Mouse (Mus musculus): ENCODE data around the gene Rhpn2.

The Rhpn2 gene

DNA sequence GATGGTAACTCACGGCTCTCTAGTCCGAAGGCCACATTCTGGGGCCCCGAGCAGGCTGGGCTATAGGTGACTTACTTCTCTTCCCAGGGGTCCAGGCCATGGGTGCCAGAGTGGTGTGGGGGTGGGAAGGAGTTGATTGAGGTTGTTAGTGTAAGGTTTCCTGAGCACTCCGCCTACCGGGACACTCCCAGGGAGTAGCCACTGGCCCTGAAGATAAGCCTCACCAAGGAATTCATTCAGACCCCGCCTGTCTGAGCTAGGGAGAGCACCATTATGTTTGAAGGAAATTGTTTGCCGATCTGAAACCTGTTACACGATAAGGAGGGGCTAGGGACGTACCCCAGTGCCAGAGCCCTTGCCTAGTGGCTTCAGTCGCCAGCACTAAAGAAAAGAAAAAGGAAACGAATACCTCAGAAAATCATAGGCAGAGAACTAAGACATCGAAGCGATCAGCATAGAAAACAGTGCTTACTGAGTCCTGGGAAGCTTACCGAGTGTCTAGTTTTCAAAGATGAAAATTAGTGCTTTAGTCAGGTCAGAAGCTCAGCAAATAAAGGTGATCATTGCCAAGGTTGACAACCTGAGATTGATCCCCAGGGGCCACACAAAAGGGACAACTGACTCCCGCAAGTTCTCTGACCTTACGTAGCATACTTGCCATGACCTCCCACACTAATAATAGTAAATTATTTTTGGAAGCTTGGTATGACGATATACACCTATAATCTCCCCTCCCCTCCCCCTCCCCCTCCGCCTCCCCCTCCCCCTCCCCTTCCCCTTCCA, 14.1 kb downstream of the Rhpn2 start:
- no peak for DNase-seq (ENCODE audit: low spot score)

DNA sequence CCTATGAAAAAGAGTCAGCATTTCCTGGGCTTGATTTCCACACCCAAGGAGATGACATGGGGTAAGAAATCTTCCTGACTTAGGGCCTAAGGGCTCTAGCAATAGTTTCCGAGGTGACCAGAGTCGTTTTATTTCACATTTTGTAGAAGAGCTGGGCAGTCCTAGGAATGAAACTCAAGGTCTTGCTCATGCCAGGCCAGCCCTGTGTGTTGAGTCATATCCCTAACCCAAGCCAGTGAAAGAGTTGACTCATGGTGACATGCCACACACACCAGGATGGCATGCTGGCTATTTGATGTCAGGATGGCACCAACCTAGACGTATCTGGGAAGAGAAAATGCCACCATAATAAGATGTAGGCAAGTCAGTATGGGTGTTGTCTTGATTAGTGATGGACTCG, 15.1 kb downstream of the Rhpn2 start:
- no peak for DNase-seq (ENCODE audit: low spot score)

DNA sequence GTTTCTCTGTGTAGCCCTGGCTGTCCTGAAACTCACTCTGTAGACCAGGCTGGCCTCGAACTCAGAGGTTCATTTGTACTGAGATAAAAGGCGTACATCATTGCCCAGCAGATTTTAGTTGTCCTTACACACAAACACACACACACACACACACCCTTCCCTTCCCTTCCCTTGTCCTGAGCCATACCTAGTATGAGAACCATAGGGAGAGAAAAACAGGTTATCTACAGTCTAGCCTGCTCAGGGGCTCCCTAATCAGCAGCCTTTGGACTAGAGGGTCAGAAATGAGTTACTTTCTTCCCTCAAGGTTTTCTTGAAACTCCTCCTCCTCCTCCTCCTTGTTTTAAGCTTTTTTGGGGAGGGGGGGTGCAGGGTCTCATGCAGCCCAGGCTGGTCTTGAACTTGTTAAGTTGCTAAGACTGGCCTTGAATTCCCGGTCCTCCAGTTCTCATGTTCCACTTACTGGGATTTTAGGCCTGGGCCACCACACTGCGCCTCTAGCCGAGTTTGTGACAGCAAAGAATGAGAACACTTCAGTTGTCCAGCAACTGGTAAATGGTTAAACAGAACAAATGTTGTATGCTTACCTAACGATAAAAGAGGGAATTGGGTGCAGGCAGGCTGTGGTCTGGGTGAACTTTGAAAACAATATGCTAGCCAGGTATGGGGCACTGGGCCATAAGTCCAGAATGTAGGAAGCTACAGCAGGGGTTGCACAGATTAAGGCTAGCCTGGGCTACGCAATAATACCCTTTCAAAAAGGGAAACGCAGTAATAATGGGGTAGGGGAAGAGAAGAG, 16.1 kb downstream of the Rhpn2 start:
- no peak for DNase-seq (ENCODE audit: low spot score)

DNA sequence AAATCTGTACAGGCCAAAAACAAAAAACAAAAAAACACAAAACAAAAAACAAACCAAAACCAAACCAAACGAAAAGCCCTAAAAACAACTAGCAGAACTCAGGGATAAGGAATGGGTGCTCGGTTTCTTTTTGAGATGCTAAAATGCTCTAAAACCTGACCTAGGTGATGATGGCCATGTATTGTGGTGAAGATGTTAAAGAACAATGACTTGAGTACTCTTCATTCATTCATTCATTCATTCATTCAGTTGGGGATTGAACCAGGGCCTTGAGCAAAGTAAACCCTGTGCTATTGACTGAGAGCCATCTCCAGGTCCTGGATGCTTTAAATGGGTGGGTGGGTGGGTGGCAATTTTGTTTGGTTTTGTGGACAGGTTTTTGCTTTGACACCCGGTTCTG, 17.2 kb downstream of the Rhpn2 start:
- DNase-seq (ENCODE audit: low spot score) = no peak

DNA sequence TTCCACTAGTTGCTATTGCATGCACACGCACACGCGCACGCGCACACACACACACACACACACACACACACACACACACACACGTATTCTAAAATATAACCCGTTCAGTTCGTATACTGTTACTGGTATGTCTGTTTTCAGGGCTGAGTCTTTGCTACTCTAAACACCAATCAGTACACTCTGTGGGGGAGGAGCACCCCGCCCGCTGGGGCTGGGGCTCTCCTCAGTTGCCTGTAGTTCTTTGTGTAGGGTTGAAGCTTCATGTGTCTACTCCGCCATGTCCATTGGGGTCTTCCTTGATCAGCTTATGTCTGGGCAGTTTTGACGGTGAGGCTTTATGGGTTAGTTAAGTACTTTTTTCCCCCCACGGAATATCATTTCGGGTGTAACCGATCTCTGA, 19.3 kb downstream of the Rhpn2 start:
- DNase-seq (ENCODE audit: low spot score) = no peak

DNA sequence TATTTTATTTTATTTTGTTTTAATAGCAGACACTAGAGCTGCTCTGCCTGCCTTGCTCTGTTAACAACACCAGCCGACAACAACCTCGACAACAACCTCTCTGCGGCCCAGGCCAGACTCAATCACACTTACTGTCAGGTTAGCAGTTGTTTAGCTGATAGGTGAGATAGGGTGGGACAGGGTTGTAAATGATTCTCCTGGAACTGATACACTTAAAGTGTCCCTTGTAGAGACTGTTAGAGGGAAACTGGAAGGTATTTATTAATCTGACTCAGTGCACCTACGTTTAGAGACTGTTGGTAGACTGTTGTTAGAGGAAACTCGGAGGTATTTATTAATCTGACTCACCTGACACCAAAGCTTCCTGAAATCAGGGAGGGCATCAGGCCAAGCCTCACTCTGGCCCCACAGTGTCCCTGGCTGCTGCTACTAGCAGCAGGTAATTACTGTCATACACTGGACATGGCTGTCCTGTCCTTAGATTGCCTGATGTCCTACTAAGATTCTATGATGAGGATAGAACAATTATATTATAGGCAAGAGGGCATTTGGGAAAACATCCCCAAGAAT, 21.4 kb downstream of the Rhpn2 start:
- no peak for DNase-seq (ENCODE audit: low spot score)

DNA sequence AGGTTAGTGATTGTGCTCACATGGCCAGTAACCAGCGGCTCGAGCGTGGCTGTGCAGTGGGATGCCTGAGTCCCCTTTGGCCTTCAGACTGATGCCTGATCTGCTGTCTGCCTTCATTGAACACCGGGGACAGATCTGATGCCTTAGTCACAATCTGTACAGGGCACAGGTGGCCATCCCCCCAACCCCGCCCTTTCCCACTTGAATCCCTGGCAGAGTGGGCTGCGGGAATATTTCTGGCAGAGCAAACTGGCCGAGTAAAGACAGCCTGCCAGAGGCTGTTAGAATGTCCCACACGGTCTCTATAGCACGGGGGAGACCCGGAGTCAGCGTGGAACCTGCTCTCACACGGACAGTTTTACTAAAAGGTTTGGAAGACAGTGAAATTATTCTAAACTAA, 23.7 kb downstream of the Rhpn2 start:
- DNase-seq (ENCODE audit: low spot score) = no peak

DNA sequence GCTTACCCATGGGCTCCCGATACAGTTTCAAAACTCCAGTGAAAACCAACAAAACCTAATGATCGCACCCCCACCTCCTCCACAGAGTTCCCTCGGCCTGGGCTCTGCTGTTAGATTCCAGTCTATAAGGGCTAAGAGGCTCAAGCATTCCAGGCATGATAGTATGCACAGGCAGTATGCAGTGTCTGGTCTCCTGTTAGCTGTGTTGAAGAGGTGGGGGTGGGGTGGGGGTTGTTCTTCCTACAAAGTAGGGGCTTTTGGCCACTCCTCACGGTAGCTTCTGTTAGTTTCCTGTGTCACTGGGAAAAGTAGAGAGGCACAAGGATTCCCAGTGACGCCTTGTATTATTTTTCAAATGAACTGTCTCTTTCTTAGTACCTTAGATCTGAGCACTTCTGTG, 28.3 kb downstream of the Rhpn2 start:
- DNase-seq (ENCODE audit: low spot score) = no peak

DNA sequence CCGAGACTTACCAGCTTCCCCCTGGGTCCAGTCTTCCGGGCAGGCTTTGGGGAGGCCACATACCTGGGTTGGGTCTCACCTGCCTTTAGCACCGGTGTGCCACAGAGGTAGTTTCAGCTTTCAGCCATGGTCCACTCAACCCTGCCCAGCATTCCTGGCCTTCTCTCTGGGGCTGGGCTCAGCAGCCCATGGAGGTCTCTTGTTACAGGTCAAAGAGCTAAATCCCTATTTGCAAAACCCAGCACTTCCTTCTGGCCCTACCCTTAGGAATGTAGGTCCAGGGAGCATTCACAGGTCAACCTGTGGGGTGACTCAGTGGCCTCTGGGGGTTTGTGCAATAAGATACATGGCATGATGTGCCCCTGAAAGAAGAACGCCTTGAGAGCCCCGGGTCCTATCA, 28.9 kb downstream of the Rhpn2 start:
- DNase-seq (ENCODE audit: low spot score) = no peak

DNA sequence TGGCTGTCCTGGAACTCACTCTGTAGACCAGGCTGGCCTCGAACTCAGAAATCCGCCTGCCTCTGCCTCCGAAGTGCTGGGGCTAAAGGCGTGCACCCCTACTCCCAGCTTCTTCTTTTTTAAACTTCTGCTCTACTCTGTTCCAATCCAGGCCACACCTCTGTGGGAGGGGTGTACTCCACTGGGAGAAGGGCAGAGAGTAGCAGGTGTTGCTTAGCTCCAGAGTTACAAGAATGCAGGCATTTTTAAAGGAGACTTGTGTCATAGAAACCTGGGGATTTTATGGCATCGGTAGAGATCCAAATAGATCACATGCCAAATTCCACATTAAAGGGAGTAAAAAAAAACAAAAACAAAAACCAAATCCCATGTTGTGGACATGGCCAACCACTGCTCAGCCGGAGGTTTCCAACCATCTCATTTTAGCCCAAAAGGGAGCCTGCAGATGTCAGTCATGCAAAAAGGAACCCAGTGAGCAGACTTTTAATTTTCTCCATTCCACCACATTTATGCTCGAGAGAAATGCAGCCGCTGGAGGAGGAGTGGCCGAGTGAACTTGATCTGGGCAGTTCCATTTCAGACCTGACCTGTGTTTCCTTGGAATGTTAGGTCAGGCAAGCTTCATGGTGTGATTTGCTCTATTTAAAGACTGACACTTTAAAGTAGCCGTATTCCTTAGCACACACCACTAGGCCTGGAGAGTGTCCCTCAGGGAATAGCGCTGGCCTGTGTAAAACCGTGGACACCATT, 31.4 kb downstream of the Rhpn2 start:
- no peak for DNase-seq (ENCODE audit: low spot score)

DNA sequence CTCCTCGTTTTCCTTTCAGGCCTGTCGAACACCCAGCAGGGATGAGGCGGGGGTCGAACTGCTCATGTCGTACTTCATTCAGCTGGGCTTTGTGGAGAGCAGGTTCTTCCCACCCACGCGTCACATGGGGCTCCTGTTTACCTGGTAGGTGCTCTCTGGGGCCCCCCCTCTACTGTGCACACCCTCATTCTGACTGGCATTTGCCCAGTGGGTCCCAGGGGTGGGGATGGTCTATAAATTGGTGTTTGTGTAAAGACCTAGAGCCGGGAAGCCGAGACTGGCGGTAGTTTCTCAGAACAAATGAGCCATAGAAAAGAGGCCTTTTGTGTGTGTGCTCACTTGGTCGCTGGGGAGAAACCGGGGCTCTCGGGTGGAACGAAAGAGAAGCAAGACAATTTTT, 37.1 kb downstream of the Rhpn2 start:
- no peak for DNase-seq (ENCODE audit: low spot score)

DNA sequence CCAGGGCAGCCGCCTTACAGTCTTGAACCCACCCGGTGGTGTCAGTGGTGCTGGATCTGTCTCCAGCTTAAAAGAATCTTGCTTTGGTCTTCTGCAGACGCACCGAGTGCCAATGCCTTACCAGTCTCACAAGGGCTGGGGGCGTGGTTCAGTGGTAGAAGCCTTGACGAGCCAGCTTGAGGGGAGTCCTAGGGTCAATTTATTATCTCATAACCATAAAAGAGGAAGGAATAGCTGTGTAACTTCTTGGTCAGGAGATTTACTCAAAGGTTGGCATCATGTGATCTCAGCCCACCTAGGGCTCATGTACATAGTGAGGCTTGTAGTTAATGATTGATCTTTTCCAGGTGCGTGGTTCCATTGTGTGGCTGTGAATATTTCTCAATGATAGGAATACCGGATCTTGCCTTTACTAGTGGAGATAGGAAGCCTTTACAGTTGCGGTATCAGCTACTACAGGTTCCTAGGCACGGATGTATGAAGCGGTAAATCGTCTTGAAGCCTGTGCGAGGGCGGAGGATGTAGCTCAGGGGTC, 38.6 kb downstream of the Rhpn2 start:
- no peak for DNase-seq (ENCODE audit: low spot score)

DNA sequence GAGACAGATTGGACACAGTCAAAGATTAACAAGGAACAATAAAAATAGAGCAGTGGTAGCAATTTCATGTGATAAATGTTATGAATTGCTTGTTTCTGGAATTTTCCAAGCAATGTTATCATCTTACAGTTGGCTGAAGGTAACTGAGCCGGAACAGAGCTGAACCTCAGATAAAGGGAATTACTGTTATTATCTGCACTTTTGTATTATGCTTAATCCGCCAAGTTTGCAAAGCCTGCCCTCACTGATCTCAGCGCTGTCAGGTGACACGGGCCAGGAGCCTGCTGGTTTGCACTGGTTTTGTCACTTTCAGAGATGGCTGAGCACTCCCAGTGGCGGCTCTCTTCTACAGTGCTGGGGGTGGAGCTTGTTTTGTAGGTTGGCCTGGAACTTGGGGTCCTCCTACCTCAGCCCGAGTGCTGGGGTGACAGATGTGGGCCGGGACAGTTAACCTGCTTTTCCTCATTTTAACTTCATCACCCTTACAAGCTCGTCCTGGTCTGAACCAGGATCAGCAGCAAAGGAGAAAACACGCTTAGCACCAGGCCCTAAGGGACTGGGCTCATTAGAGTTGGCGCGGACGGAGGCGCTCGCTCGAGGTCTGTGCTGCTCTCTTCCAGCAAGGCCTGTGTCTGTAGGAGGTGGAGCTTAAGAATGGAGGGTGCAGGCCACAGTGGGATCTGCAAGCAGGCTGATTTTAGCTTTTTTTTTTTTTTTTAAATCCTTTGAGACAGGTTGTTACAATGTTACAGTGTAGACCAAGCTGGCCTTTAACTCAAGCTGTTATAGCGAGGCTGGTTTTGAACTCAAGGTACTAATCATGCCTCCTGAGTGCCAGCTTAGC, 39.4 kb downstream of the Rhpn2 start:
- no peak for DNase-seq (ENCODE audit: low spot score)

DNA sequence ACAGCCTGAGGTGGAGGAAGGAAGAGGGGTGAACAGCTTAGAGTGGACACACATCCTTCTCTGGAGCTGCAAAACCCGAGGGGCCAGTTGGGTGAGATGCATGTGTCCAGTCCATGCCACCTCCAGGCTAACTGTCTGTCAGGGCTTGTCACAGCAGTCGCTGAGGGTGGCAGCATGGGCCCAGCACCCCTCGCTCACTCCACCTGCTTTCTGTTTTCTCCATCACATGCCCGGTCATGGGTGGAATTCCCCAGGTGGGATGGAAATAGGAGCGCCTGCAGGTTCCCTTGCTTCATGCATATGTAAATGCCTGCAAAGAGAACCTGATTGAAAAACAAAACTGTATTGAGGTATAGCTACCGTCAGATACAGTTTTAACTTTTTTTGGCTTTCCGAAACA, 40.3 kb downstream of the Rhpn2 start:
- no peak for DNase-seq (ENCODE audit: low spot score)

DNA sequence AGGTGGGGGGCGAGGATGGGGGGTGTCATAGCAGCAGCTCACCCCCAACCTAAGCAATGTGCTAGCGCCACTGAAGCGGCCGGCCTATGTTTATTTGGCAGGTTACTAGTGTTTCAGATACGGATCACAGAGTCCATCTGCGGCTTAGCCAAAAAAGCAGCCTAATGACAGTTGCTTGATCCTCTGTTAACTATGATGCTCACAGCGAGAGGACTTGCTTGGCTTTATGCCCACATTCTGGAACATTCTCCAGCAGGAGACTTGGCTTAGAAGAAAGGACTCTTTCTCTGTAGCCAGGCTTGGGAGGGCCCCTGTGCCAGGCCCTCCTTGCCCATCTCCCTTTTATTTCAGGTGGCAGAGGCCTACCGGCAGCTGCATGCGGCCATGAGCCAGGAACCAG, 42.7 kb downstream of the Rhpn2 start:
- DNase-seq (ENCODE audit: low spot score) = no peak

DNA sequence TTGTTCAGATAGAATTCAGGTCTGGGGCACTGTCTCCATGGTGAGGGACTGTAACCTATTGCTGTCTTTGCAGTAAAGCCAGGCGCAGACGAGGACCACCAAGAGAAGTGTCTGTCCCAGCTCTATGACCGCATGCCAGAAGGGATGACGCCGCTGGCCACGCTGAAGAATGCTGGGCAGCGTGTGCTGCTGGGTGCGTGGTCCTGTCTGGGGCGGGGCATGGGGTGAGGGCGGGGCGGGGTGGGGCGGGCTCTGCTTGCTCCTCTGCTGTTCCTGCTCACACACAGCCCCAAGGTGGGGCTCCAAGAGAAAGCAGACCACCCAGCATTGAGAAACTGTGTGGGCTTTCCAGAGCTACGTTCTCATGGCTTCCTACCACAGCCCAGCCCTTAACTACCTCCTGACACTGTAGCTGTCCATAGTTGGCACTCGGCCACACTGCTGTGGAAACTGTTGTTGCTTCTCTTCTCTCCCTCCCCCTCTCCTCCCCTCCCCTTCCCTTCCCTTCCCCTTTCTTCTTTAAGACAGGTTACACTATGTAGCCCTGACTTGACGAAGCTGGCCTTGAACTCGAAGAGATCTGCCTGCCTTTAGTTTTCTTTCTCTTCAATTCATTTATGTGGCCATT, 45.6 kb downstream of the Rhpn2 start:
- DNase-seq (ENCODE audit: low spot score) = no peak

DNA sequence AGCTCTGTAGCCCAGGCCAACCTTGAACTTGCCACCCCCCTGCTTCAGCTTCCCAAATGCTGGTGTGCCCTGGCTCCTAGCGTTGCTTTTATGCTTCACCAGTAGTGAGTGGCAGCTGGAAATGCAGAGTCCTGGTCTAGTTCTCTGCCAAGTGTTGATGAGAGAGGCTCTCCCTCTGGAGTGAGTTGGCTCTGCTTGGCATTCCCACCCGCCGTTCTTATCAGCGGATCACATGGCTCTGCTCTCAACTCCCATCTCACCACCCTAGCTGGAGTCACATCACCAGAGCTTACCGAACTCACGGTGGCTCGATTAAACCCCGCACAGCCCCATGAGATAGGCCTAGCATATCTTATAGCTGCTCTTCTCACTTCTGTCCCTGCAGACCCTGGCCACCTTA, 46.4 kb downstream of the Rhpn2 start:
- no peak for DNase-seq (ENCODE audit: low spot score)

DNA sequence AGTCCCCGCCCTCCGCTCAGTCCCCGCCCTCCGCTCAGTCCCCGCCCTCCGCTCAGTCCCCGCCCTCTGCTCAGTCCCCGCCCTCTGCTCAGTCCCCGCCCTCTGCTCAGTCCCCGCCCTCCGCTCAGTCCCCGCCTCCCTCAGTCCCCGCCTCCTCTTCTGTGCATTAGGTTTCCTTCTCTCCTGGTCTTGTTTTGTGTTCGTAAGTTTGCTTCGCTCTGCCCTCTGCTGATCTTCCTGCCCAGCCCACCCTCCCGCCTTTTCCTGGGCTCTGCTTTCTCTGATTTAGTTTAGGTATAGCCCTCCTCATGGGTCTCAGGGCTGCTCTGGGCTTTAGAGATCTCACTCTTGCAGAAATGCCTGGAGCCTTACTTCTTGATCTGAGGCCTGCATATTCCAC, 47.9 kb downstream of the Rhpn2 start:
- no peak for DNase-seq (ENCODE audit: low spot score)

DNA sequence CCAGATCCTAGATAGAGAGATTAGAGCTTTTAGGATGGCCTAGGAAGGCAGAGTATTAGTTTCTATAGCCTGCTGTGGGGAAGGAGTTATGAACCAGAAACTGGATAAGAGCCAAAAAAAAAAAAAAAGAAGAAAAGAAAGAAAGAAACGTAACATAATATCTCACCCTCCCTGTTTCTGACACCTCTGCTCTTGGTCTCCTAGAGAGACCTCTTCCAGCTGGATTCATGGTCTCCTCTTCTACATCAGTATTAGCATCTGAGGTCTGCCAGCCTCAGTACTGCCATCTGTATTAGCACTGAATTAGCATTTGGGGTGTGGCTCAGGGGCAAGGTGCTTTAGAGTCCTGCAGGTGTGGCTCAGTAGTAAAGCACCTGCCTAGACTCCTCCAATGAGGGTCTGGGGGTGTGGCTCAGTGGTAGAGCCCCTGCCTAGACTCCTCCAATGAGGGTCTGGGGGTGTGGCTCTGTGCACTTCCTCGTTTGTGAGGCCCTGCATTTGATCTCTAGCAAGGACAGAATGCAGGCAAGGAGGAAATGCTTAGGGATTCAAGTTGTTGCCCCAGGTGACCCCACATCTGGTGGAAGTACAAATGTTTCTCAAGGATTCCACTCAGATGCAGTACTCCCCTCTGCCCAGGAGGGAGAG, 48.9 kb downstream of the Rhpn2 start:
- DNase-seq (ENCODE audit: low spot score) = no peak

DNA sequence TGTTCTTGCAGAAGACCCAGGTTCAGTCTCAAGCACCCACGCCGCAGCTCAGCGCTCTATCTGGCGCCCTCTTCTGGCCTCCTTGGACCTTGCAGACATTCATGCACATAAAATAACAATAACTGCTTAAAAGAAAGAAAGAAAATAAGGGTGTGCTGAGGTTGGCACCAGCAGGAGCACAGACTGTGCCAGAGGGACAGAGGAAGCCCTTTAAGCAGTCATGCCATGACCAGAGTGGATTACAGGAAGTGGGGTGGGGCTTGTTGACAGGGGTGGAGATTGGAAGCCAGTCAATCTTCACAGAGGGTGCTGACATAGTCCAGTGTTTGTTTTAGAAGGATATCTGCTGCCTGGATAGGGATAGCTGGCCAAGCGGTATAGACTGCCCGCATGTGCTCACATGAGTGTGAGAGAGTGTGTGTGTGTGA, 52.6 kb downstream of the Rhpn2 start:
- DNase-seq (ENCODE audit: low spot score) = no peak

Data from urinary bladder, postnatal 25 days (tissue).